Mouse (Mus musculus): Measurements from ENCODE around the gene Gm21981.
A peak's percentile ranks its signal among the peaks of the same experiment; 100 is the strongest.

Gm21981 gene

GRCm38 (mm10) chr17:47702548-47703345 lies 8.5 kb upstream of the Gm21981 start:
- DNase-seq, result no peak

- DNase-seq, result no peak
These were observed 7.5 kb upstream of the Gm21981 start for GRCm38 (mm10) chr17:47701793-47702192.

GRCm38 (mm10) chr17:47699055-47699454 lies 4.8 kb upstream of the Gm21981 start:
- DNase-seq, result peak in 1 of 2 experiments; percentile 30

- peak; percentile 75 to 85 for DNase-seq
These were observed 3.9 kb upstream of the Gm21981 start for GRCm38 (mm10) chr17:47698156-47698555.

- DNase-seq, result no peak
These were observed 1.1 kb upstream of the Gm21981 start for GRCm38 (mm10) chr17:47695337-47695710.

- DNase-seq, result peak; percentile 99
These were observed 465 bp upstream of the Gm21981 start, which contains the start of gene Prickle4 for GRCm38 (mm10) chr17:47694503-47695336. Gene Prickle4, minus strand, starts transcription at chr17:47694736.

- DNase-seq, result peak; percentile 52 to 85
These were observed 399 bp downstream of the Gm21981 start for GRCm38 (mm10) chr17:47693671-47694441.

GRCm38 (mm10) chr17:47691650-47692049 lies 2.6 kb downstream of the Gm21981 start:
- no peak for DNase-seq

- DNase-seq, result no peak
These were observed 4.4 kb downstream of the Gm21981 start for GRCm38 (mm10) chr17:47689894-47690293.

GRCm38 (mm10) chr17:47688608-47689575 lies 5.4 kb downstream of the Gm21981 start, which contains the start of gene Frs3:
Gene Frs3, plus strand, starts transcription at chr17:47689030.
- peak; percentile 64 to 81 for DNase-seq

- no peak for DNase-seq
These were observed 6.0 kb downstream of the Gm21981 start, which contains the start of gene Tomm6 for GRCm38 (mm10) chr17:47688344-47688607. Gene Tomm6, minus strand, starts transcription at chr17:47688386.

- DNase-seq, result peak; percentile 98 to 99
These were observed 6.6 kb downstream of the Gm21981 start for GRCm38 (mm10) chr17:47687409-47688343.

- DNase-seq, result no peak
These were observed 11.4 kb downstream of the Gm21981 start for GRCm38 (mm10) chr17:47682836-47683235.

- no peak for DNase-seq
These were observed 15.6 kb downstream of the Gm21981 start for GRCm38 (mm10) chr17:47678702-47679101.

- DNase-seq, result peak in 1 of 2 experiments; percentile 19
These were observed 16.0 kb downstream of the Gm21981 start for GRCm38 (mm10) chr17:47678238-47678637.

GRCm38 (mm10) chr17:47676581-47676980 lies 17.7 kb downstream of the Gm21981 start:
- peak; percentile 59 to 81 for DNase-seq

GRCm38 (mm10) chr17:47672311-47673111 lies 21.7 kb downstream of the Gm21981 start:
- DNase-seq, result peak; percentile 67 to 86

- DNase-seq, result no peak
These were observed 22.3 kb downstream of the Gm21981 start for GRCm38 (mm10) chr17:47671988-47672310.

GRCm38 (mm10) chr17:47669166-47669565 lies 25.1 kb downstream of the Gm21981 start:
- no peak for DNase-seq

- no peak for DNase-seq
These were observed 29.8 kb downstream of the Gm21981 start for GRCm38 (mm10) chr17:47664474-47664873.

Measured in kidney, postnatal 25 days (tissue).